Mouse (Mus musculus) forebrain, embryonic 16.5 days (tissue): ENCODE results near the gene Pcsk2. TPM values are rescaled to one million over a fixed set of nuclear protein-coding genes. Genes with fewer than 3 reads are reported as not detected.

ENCODE experiments used
- ATAC-seq: fragments of 200-750 bp; cut with Nextera tagmentation; 2 replicates; pipeline ENCODE4 v1.8.0; 2017; ENCODE audit warnings: mild to moderate bottlenecking, moderate library complexity
- H3K27ac ChIP-seq: fragments of 300-500 bp; sonication (generic); 2 replicates; pipeline ENCODE4 v1.5.1; 2014; ENCODE audit warnings: low read length, control low read depth
- H3K27me3 ChIP-seq: fragments of 300-500 bp; sonication (generic); replicated peaks from 2 replicates; pipeline ENCODE4 v1.6.1; 2014; ENCODE audit warnings: low read length; ENCODE audit not compliant: control insufficient read depth, insufficient read depth
- H3K36me3 ChIP-seq: fragments of 300-500 bp; sonication (generic); 2 replicates; pipeline ENCODE4 v1.6.1; 2014; ENCODE audit not compliant: control insufficient read depth, insufficient read depth
- H3K4me1 ChIP-seq: fragments of 300-500 bp; sonication (generic); replicated peaks from 2 replicates; pipeline ENCODE4 v1.6.1; 2014; ENCODE audit warnings: low read length; ENCODE audit not compliant: control insufficient read depth, insufficient read depth
- H3K4me2 ChIP-seq: fragments of 300-500 bp; sonication (generic); 2 replicates; pipeline ENCODE4 v1.6.1; 2014; ENCODE audit warnings: mild to moderate bottlenecking, low read length, control low read depth
- H3K4me3 ChIP-seq: fragments of 300-500 bp; sonication (generic); replicated peaks from 2 replicates; pipeline ENCODE4 v1.5.1; 2014; ENCODE audit warnings: mild to moderate bottlenecking, low read length, control low read depth
- H3K9ac ChIP-seq: fragments of 300-500 bp; sonication (generic); replicated peaks from 2 replicates; pipeline ENCODE4 v1.6.1; 2014; ENCODE audit warnings: low read depth, low read length, control low read depth
- H3K9me3 ChIP-seq: fragments of 300-500 bp; sonication (generic); 2 replicates; pipeline ENCODE4 v1.6.1; 2016; ENCODE audit warnings: low read length; ENCODE audit not compliant: control insufficient read depth
- WGBS: fragments of 180-500 bp; shearing (Covaris S2); extraction: QIAGEN DNeasy Blood & Tissue Kit; methylation state at CpG from one replicate; pipeline ENCODE4 v1.1.7; 2014; 5-methylcytosine and 5-hydroxymethylcytosine counted together
- polyA plus RNA-seq: library from polyadenylated mRNA; unstranded; fragments of >200 nt; fragmentation: Nextera tagmentation; extraction: Ambion mirVana; gene quantifications from 2 replicates; pipeline ENCODE4 v1.2.1, GENCODE M21; 2015

Pcsk2 gene
- polyA plus RNA-seq, 1 experiment from 2014 or later, result 12.5 TPM

GRCm38 (mm10) chr2:143739475-143740226, 193.7 kb downstream of the Pcsk2 start:
- Histone ChIP-seq H3K4me2 (no peak overlapping the region), H3K9ac (no peak overlapping the region), H3K27ac (no peak overlapping the region), H3K4me3 (no peak overlapping the region), H3K27me3 (no peaks in the 10 kb centered on the region), H3K36me3 (no peaks in the 10 kb centered on the region), H3K4me1 (no peaks in the 10 kb centered on the region), H3K9me3 (no peaks in the 10 kb centered on the region)
- ATAC-seq, result no peak
- WGBS, result 85% methylated on average over 7 of the region's 7 CpGs

GRCm38 (mm10) chr2:143742436-143742835, 196.5 kb downstream of the Pcsk2 start:
- H3K27ac ChIP-seq, result no peak overlapping the region
- H3K27me3 ChIP-seq, result no peaks in the 10 kb centered on the region
- H3K9me3 ChIP-seq, result no peaks in the 10 kb centered on the region
- WGBS, result 92% methylated on average over 5 of the region's 5 CpGs
- no peaks in the 10 kb centered on the region for H3K36me3 ChIP-seq
- H3K9ac ChIP-seq, result no peak overlapping the region
- no peak for ATAC-seq
- H3K4me3 ChIP-seq, result no peak overlapping the region
- H3K4me1 ChIP-seq, result no peaks in the 10 kb centered on the region
- H3K4me2 ChIP-seq, result no peak overlapping the region

DNA sequence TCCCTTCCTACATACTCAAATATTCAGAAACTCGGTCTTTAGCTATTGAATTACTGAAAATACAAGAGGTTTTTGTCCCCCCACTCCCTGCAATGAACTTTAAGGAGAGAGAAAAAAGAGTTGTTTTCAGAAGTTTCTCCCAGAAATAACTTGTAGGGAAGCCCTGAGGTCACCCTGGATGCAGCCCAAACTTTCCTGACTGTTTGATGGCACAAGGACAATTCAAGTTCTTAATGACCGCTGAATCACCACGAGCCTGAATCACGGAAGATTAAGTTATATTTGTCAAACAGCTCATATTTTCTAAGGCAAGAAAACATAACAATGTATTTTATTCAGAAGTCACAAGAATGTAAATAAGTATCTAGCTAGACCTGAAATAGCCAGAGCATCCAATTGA, 197.1 kb downstream of the Pcsk2 start:
- no peaks in the 10 kb centered on the region for H3K36me3 ChIP-seq
- no peaks in the 10 kb centered on the region for H3K9me3 ChIP-seq
- H3K4me2 ChIP-seq, result no peak overlapping the region
- no peak overlapping the region for H3K27ac ChIP-seq
- no peak for ATAC-seq
- H3K9ac ChIP-seq, result no peak overlapping the region
- WGBS, result 88% methylated on average over 4 of the region's 4 CpGs
- H3K4me1 ChIP-seq, result no peaks in the 10 kb centered on the region
- no peaks in the 10 kb centered on the region for H3K27me3 ChIP-seq
- no peak overlapping the region for H3K4me3 ChIP-seq

DNA sequence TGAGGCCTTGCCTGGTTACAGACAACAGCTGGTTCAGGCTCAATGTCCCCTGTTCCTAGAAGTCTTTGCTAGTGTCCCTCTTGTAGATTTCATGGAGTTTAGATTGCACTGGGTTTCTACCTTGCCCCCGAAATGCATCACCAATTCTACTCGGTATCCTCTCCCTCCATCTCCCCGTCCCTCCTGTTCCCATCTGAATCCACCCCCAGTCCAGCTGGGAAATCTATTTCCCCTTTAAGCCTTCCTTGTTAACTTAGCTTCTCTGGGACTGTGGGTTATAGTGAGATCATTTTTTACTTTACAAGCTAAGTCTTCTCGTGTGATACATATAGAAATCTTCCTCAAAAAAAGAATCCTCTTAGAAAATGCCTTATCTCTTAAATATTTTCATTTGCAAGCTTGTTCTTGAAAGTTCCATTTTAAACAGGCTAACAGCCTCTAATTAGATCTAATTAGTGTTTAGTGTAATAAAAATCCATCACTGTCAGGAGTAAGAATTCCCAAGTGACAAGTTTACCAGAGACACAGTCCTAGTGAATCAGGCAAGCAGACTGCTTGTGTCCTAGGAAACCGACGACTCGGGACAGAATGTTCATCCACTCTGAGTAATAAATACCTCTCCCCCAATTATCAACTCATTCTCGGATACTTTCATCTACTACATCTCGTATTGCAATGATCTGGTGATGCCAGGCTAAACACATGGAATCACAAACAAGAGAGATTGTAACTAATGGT, 206.3 kb downstream of the Pcsk2 start:
- ATAC-seq, result no peak
- Histone ChIP-seq H3K4me3 (no peak overlapping the region), H3K9ac (no peak overlapping the region), H3K27ac (no peak overlapping the region), H3K4me1 (no peaks in the 10 kb centered on the region), H3K36me3 (no peaks in the 10 kb centered on the region; the same call in 1 of the 2 replicates), H3K27me3 (no peaks in the 10 kb centered on the region), H3K9me3 (no peaks in the 10 kb centered on the region), H3K4me2 (no peak overlapping the region)
- WGBS, result 55% methylated on average over 9 of the region's 9 CpGs

DNA sequence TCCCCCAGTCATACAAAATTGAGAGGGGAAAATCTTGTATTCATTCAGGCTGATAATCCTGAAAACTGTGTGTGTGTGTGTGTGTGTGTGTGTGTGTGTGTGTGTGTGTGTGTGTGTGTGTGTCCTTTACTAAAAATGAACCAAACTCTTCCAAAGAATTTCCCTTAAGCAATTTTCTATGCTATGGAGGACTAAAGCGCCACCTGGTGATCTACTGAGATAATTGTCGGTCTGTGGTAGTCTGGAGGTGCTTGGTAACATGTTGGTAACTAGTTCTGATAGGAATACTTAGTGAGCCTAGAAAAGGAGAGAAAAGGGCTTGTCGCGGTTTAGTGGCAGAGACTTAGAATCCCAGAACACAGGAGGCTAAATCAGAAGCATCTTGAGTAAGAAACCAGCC, 230.5 kb downstream of the Pcsk2 start:
- no peaks in the 10 kb centered on the region for H3K27me3 ChIP-seq
- H3K4me2 ChIP-seq, result no peak overlapping the region
- H3K36me3 ChIP-seq, result no peaks in the 10 kb centered on the region
- ATAC-seq, result 0 out of 2 replicates have a peak, but pooled peaks have one; percentile 43
- WGBS, result 16% methylated on average over 4 of the region's 4 CpGs
- no peaks in the 10 kb centered on the region for H3K4me1 ChIP-seq
- 0 out of 2 replicates have a peak, but pooled peaks cover 3% of the 10 kb centered on the region for H3K9me3 ChIP-seq
- no peak overlapping the region for H3K4me3 ChIP-seq
- H3K9ac ChIP-seq, result no peak overlapping the region
- H3K27ac ChIP-seq, result no peak overlapping the region

DNA sequence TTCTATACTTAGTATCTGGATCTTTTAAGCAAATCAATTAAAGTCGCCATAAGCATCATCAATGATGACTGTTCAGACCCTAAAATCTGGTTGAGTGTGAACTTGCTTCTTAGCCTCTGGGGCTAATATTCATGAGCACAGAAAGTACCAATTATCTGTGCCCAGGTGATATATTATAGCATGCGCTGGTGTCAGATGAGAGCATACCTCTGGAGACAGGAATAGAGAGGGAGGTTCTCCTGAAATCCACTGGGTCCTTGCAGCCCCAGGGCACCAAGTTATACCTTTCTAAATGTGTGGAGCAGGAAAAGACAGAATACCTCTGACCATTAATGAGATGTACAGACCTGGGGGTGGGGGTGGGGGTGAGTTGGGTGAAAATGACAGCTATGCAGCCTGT, 234.4 kb downstream of the Pcsk2 start:
- no peak for ATAC-seq
- WGBS, result 82% methylated on average over 2 of the region's 2 CpGs
- H3K9me3 ChIP-seq, result no peaks in the 10 kb centered on the region

GRCm38 (mm10) chr2:143789911-143790310, 244.0 kb downstream of the Pcsk2 start:
- Histone ChIP-seq H3K4me1 (no peaks in the 10 kb centered on the region), H3K36me3 (no peaks in the 10 kb centered on the region), H3K9ac (no peak overlapping the region), H3K27ac (no peak overlapping the region), H3K4me3 (no peak overlapping the region), H3K9me3 (no peaks in the 10 kb centered on the region), H3K27me3 (no peaks in the 10 kb centered on the region), H3K4me2 (no peak overlapping the region)
- ATAC-seq, result no peak
- WGBS, result 83% methylated on average over 5 of the region's 5 CpGs

More for the DNA sequence above, 234.4 kb downstream of the Pcsk2 start:
- Histone ChIP-seq H3K27me3 (no peaks in the 10 kb centered on the region), H3K27ac (no peak overlapping the region), H3K4me2 (no peak overlapping the region), H3K9ac (no peak overlapping the region), H3K36me3 (no peaks in the 10 kb centered on the region), H3K4me3 (no peak overlapping the region), H3K4me1 (no peaks in the 10 kb centered on the region)

DNA sequence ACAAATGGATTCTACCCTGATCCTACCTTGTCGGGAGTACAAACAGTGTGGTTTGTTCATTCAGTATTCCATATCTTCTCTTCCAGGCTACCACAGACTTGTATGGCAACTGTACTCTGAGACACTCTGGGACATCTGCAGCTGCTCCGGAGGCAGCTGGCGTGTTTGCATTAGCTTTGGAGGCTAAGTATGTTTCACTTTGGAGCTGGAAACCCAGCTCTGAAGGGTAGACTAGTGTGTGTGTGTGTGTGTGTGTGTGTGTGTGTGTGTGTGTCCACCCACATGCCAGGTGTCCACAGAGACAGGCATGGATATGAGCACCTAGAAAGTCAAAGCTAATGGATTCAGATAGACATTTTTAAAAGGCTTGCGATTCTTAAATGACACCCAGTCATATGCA, 249.9 kb downstream of the Pcsk2 start:
- no peak overlapping the region for H3K4me2 ChIP-seq
- no peaks in the 10 kb centered on the region for H3K36me3 ChIP-seq
- H3K9ac ChIP-seq, result no peak overlapping the region
- H3K27ac ChIP-seq, result no peak overlapping the region
- H3K4me3 ChIP-seq, result no peak overlapping the region
- H3K27me3 ChIP-seq, result no peaks in the 10 kb centered on the region
- WGBS, result 90% methylated on average over 4 of the region's 4 CpGs
- H3K9me3 ChIP-seq, result no peaks in the 10 kb centered on the region
- no peaks in the 10 kb centered on the region for H3K4me1 ChIP-seq
- no peak for ATAC-seq

GRCm38 (mm10) chr2:143796335-143797013, 250.5 kb downstream of the Pcsk2 start:
- Histone ChIP-seq H3K27me3 (no peaks in the 10 kb centered on the region), H3K4me3 (no peak overlapping the region), H3K4me2 (no peak overlapping the region), H3K36me3 (no peaks in the 10 kb centered on the region), H3K27ac (no peak overlapping the region), H3K9ac (no peak overlapping the region), H3K9me3 (no peaks in the 10 kb centered on the region), H3K4me1 (no peaks in the 10 kb centered on the region)
- peak; percentile 52 for ATAC-seq
- WGBS, result 80% methylated on average over 4 of the region's 4 CpGs
